Mouse (Mus musculus): Measurements from ENCODE around the gene Ephb4.

DNA sequence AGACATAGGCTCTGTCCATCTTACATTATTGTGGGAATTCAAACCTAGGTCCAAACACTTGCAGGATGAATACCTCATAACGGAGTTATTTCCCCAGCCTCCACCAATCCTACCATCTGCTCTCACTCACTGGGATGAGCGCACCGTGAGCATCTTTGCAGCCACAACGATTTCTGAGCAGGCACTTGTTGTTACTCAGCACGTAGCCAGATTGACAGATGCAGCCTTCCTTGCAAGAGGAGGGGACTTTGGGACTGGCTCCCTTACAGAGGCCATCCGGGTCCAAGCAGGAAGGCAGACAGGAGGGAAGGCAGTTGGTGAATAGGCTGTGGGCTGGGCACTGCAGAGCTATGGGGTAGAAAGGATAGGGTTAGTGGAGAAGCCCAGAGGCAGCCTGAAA, 59.5 kb downstream of the Ephb4 start:
- TF ChIP-seq GATA1 (IDR thresholded peaks at IDR 0.05; ENCODE audit: borderline replicate concordance, low read length), result no peak
- no peak for TF ChIP-seq FLI1 (IDR thresholded peaks at IDR 0.05; ENCODE audit: low read length)
